Mouse (Mus musculus): ENCODE measurements around the gene Zfp365. TPM values are rescaled to one million over a fixed set of nuclear protein-coding genes. Genes with fewer than 3 reads are reported as not detected.

Gene Zfp365
- total RNA-seq, 2 experiments from 2014 or later = 0.31 to 0.32 TPM

GRCm38 (mm10) chr10:67846016-67846650 is 66.3 kb downstream of the Zfp365 start:
- no peak for DNase-seq (ENCODE audit: low spot score)

GRCm38 (mm10) chr10:67841596-67841995 is 70.9 kb downstream of the Zfp365 start:
- no peak for DNase-seq (ENCODE audit: low spot score)

GRCm38 (mm10) chr10:67840735-67841134 is 71.7 kb downstream of the Zfp365 start:
- DNase-seq (ENCODE audit: low spot score) = no peak

GRCm38 (mm10) chr10:67839156-67839555 is 73.3 kb downstream of the Zfp365 start:
- peak; percentile 55 for DNase-seq (ENCODE audit: low spot score)

GRCm38 (mm10) chr10:67836426-67836825 is 76.0 kb downstream of the Zfp365 start:
- DNase-seq (ENCODE audit: low spot score) = peak; percentile 55

Other genes with a start within 250 kb of the Zfp365 start
- gene Rtkn2, start 66.9 kb upstream of the Zfp365 start, total RNA-seq (2021) = under 1 TPM; 0.41 to 0.47 TPM

All from gastrocnemius, adult 18-20 months (tissue).